Mouse (Mus musculus): ENCODE measurements around the gene Cenpe. TPM values are rescaled to one million over a fixed set of nuclear protein-coding genes. Genes with fewer than 3 reads are reported as not detected.

The Cenpe gene
- polyA plus RNA-seq, 1 experiment from 2014 or later = 6.3 TPM

DNA sequence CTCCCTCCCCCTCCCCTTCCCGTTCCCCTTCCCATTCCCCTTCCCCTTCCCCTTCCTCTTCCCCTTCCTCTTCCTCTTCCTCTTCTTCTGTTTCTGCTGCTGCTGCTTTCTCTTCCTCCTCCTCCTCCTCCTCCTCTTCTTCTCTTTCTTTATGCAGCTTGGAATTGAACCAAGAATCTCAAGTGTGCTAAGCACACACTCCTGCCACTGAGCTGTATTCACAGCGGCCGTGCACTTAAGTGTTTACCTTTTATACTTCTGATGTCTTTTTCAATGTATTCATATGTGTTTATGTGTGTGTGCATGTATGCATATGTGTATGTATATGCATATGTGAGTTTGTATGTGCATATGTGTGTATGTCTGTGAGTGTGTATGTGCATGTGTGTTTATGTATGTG, 73.5 kb downstream of the Cenpe start:
- no peaks in the 10 kb centered on the region for H3K9me3 ChIP-seq
- no peak overlapping the region for H3K9ac ChIP-seq
- no peak overlapping the region for H3K4me2 ChIP-seq
- peaks cover under 1% of the 10 kb centered on the region; the same call in 1 of the 2 replicates for H3K4me1 ChIP-seq (replicated peaks)
- 83% methylated on average over 3 of the region's 3 CpGs for WGBS
- no peak overlapping the region for H3K27ac ChIP-seq
- H3K4me3 ChIP-seq = no peak overlapping the region
- no peaks in the 10 kb centered on the region for H3K36me3 ChIP-seq
- H3K27me3 ChIP-seq = no peaks in the 10 kb centered on the region
- ATAC-seq (ENCODE audit: low FRiP score) = no peak

DNA sequence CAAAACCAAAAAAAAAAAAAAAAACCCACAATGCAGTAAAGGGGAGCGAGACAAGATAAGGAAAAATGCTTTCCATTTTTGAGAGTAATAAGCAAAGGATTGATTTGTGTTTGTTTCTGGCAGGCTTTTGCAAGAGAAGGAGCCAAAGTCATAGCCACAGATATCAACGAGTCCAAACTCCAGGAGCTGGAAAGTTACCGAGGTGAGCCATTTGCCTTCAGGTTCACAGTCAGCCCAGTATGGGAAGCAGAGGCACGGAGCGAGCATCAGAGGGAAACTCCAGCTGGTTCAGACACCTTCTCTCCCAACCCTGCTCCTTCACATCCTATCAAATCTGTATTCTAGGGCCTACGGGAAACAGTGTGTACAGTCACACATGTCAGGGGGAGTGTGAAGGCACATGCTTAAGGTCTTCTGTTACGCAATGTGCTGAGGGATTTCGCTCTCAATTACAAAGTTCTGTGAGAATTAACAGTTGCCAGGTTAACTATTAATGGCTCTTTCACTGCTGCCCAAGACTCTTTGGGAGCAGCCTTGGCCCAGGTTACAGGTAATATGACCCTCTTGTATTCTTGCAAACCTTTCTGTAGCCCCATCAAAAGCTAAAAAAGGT, 75.9 kb downstream of the Cenpe start:
- H3K27ac ChIP-seq = no peak overlapping the region
- no peaks in the 10 kb centered on the region for H3K36me3 ChIP-seq
- 90% methylated on average over 8 of the region's 8 CpGs for WGBS
- no peaks in the 10 kb centered on the region for H3K9me3 ChIP-seq
- no peak overlapping the region for H3K4me3 ChIP-seq
- no peak for ATAC-seq (ENCODE audit: low FRiP score)
- H3K9ac ChIP-seq = no peak overlapping the region
- no peaks in the 10 kb centered on the region for H3K27me3 ChIP-seq
- no peaks in the 10 kb centered on the region for H3K4me1 ChIP-seq (replicated peaks)
- H3K4me2 ChIP-seq = no peak overlapping the region

DNA sequence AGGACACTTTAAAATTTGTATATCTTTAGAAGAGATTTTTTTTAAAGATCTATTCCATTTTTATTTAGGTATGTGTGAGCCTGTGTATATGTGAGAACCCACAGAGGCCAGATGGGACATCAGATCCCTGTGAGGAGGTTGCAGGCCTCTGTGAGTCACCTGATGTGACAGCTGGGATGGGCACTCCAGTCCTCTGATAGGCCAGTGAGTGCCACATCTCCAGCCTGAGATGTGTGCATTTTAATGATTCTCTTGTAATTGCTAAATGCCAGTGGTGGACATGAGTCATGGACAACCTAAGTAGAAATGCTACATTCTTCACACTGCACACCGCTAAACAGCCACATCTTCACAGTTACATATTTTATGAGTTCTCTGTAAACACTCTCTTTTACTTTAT, 76.8 kb downstream of the Cenpe start:
- Histone ChIP-seq H3K27me3 (no peaks in the 10 kb centered on the region), H3K4me1 (replicated peaks) (peaks cover 3% of the 10 kb centered on the region; the same call in 1 of the 2 replicates), H3K9ac (no peak overlapping the region), H3K4me2 (no peak overlapping the region), H3K27ac (no peak overlapping the region), H3K4me3 (no peak overlapping the region), H3K9me3 (no peaks in the 10 kb centered on the region), H3K36me3 (no peaks in the 10 kb centered on the region)
- 92% methylated on average over 1 of the region's 1 CpGs for whole genome bisulfite sequencing
- ATAC-seq (ENCODE audit: low FRiP score) = no peak

DNA sequence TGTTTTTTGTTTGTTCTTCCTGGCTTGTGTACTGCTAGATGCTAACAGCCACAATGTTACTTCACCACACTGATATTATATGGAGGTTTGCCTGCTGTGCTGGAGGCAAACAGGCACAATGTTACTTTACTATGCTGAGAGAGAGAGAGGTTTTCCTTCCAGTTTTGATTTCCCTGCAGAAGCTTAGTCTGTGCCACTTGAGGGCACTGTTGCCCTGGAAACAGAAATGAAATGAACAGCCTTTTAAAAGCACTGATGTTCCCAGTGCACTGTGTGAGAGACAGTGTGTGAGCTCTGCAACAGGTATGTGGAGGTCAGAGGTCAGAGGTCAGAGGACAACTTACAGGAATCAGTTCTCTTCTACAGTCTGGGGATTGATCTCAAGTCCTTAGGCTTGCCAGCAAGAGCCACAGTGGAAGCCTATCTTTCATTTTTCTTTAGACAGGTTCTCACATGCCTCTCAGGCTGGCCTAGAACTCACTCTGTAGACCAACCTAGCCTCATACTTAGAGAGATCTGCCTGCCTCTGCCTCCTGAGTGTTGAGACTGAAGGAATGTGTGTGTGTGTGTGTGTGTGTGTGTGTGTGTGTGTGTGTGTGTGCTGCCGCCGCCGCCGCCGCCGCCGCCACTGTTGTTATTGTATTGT, 78.0 kb downstream of the Cenpe start:
- no peak overlapping the region for H3K9ac ChIP-seq
- WGBS = 100% methylated on average over 5 of the region's 7 CpGs
- no peaks in the 10 kb centered on the region for H3K27me3 ChIP-seq
- no peak overlapping the region for H3K4me3 ChIP-seq
- H3K4me1 ChIP-seq (replicated peaks) = peaks cover 3% of the 10 kb centered on the region; the same call in 1 of the 2 replicates
- peak; percentile 83 for ATAC-seq (ENCODE audit: low FRiP score)
- no peaks in the 10 kb centered on the region for H3K9me3 ChIP-seq
- H3K36me3 ChIP-seq = no peaks in the 10 kb centered on the region
- no peak overlapping the region for H3K27ac ChIP-seq
- no peak overlapping the region for H3K4me2 ChIP-seq

DNA sequence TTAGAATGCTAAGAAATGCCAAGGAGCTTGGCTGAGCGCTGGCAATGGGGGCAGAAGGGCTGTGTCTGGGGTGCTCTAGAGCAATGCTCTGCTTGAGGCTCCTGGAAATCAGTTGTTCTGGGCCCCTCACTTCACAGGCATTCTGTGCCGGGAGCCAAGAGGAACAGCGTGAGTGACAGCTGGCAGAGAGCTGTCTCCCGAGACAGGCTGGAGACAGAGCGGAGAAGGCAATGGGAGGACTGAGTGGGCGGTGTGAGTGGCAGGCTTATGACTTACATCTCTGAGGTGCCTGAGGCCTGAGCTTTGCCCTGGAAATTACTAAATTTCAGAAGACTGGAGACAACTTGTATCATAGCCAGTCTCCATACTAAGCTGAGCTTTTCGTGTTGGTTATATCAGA, 81.4 kb downstream of the Cenpe start:
- H3K4me3 ChIP-seq = no peak overlapping the region
- no peak overlapping the region for H3K27ac ChIP-seq
- H3K4me2 ChIP-seq = no peak overlapping the region
- no peak overlapping the region for H3K9ac ChIP-seq
- peak; percentile 6; the same call in 1 of the 2 replicates for ATAC-seq (ENCODE audit: low FRiP score)
- H3K4me1 ChIP-seq (replicated peaks) = peaks cover 3% of the 10 kb centered on the region; the same call in 1 of the 2 replicates
- H3K9me3 ChIP-seq = no peaks in the 10 kb centered on the region
- no peaks in the 10 kb centered on the region for H3K36me3 ChIP-seq
- no peaks in the 10 kb centered on the region for H3K27me3 ChIP-seq
- 53% methylated on average over 7 of the region's 7 CpGs for WGBS

DNA sequence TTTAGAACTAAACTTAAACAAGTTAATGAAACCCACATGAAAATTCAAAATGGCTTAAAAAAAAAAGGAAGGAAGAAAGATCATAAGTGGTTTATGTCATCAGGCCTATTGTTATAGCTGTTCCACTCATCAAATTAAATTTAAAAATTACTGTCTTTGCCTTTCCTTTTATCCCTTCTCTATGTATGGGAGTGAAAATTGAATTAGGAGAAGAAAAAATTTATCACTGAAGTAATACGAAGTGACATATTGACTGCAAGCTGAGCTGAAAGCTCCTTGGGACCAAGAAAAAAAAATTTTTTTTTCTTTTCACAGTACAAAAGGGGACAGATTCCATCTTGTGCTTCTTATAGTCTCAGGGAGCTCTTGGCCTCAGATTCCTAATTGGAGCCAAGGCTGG, 83.2 kb downstream of the Cenpe start:
- Histone ChIP-seq H3K9ac (no peak overlapping the region), H3K4me1 (replicated peaks) (peaks cover 3% of the 10 kb centered on the region; the same call in 1 of the 2 replicates), H3K4me2 (no peak overlapping the region), H3K36me3 (no peaks in the 10 kb centered on the region), H3K4me3 (no peak overlapping the region), H3K9me3 (no peaks in the 10 kb centered on the region), H3K27ac (no peak overlapping the region), H3K27me3 (no peaks in the 10 kb centered on the region)
- 90% methylated on average over 1 of the region's 1 CpGs for WGBS
- ATAC-seq (ENCODE audit: low FRiP score) = no peak

DNA sequence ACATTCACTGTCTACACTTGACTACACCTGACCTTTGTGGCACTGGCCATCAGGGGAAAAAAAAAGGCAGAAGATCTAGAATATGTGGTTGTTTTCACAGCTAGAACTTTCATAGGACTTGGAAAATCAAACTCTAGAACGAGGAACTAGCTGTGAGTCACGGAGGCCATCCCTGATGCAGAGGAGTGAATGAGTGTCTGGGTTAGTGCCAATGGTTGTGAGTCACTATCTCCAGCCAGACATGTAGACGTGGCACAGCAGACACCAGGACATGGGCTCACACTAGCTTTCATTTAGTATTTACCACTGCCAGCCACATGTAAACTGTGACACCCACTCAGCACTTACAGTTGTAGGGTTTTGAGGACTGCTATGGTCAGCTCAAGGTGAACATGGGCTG, 86.2 kb downstream of the Cenpe start:
- H3K9ac ChIP-seq = no peak overlapping the region
- no peak overlapping the region for H3K4me2 ChIP-seq
- no peaks in the 10 kb centered on the region for H3K27me3 ChIP-seq
- no peak overlapping the region for H3K27ac ChIP-seq
- peaks cover 3% of the 10 kb centered on the region; the same call in 1 of the 2 replicates for H3K4me1 ChIP-seq (replicated peaks)
- no peaks in the 10 kb centered on the region for H3K9me3 ChIP-seq
- H3K4me3 ChIP-seq = no peak overlapping the region
- no peak for ATAC-seq (ENCODE audit: low FRiP score)
- WGBS = 89% methylated on average over 3 of the region's 3 CpGs
- H3K36me3 ChIP-seq = no peaks in the 10 kb centered on the region

DNA sequence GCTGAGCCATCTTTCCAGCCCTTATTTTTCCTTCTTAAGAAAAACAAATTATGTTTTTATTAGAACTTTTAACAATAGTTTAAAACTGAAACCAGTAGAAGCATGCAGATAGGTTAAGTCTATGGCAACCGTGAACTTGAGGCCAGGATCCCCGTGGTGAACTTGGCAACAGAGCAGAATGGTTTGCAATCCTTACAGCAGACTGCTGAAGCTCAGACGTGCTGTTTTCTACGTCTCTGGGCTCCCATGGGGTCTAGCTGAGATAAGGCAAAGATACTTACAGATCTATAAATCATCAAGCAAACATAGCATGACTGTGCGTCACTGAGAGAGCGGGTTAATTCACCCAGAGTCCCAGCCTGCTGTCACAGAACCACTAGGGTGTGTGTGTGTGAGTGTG, 87.7 kb downstream of the Cenpe start:
- H3K4me1 ChIP-seq (replicated peaks) = peaks cover 9% of the 10 kb centered on the region; the same call in 1 of the 2 replicates
- H3K4me2 ChIP-seq = no peak overlapping the region
- no peaks in the 10 kb centered on the region for H3K9me3 ChIP-seq
- 51% methylated on average over 6 of the region's 6 CpGs for WGBS
- H3K27ac ChIP-seq = no peak overlapping the region
- H3K4me3 ChIP-seq = no peak overlapping the region
- no peak overlapping the region for H3K9ac ChIP-seq
- ATAC-seq (ENCODE audit: low FRiP score) = no peak
- H3K27me3 ChIP-seq = no peaks in the 10 kb centered on the region
- H3K36me3 ChIP-seq = no peaks in the 10 kb centered on the region

DNA sequence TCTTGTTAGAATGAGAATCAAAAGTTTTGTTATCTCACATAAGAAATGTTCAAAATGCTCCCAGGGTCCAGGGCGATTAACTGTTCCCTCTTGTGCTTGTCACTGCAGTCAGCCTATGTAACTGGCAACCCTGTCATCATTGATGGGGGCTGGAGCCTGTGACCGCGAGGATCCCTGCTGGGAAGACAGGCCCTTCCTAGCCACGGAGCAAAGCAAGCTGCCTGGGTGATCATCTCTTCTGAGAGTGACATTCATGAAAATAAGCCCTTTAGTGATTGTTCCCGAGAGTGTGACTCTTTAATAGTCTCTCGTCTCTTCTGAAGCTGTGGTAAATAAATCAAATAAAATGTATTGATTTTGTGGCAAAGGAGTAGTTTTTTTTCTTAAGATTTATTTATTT, 91.7 kb downstream of the Cenpe start:
- Histone ChIP-seq H3K9me3 (no peaks in the 10 kb centered on the region), H3K27me3 (peaks cover 10% of the 10 kb centered on the region; the same call in 1 of the 2 replicates), H3K4me2 (no peak overlapping the region), H3K4me1 (replicated peaks) (peaks cover 19% of the 10 kb centered on the region), H3K9ac (no peak overlapping the region), H3K27ac (no peak overlapping the region), H3K4me3 (no peak overlapping the region), H3K36me3 (no peaks in the 10 kb centered on the region)
- WGBS = 10% methylated on average over 6 of the region's 6 CpGs
- ATAC-seq (ENCODE audit: low FRiP score) = no peak

DNA sequence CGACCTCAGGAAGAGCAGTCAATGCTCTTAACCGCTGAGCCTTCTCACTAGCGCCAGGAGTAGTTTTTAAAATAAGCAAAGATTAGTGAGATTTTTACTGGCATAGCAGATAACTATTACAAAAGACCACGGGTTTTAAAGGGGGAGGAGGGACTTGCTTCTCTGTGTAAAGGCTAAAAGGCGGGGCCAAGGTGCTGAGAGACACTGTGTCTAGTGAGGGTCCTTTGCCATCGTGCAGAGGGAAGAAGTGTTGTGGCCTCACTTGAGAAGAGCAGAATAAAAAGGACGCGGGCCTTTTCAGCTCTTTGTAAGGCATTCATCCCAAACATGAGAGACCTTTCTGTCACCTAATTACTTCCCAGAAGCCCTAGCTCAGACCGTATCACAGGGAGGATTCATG, 92.2 kb downstream of the Cenpe start:
- Histone ChIP-seq H3K9ac (no peak overlapping the region), H3K9me3 (no peaks in the 10 kb centered on the region), H3K4me2 (no peak overlapping the region), H3K4me1 (replicated peaks) (peaks cover 19% of the 10 kb centered on the region), H3K27ac (no peak overlapping the region), H3K36me3 (no peaks in the 10 kb centered on the region), H3K4me3 (no peak overlapping the region), H3K27me3 (peaks cover 10% of the 10 kb centered on the region; the same call in 1 of the 2 replicates)
- WGBS = 11% methylated on average over 9 of the region's 9 CpGs
- no peak for ATAC-seq (ENCODE audit: low FRiP score)

DNA sequence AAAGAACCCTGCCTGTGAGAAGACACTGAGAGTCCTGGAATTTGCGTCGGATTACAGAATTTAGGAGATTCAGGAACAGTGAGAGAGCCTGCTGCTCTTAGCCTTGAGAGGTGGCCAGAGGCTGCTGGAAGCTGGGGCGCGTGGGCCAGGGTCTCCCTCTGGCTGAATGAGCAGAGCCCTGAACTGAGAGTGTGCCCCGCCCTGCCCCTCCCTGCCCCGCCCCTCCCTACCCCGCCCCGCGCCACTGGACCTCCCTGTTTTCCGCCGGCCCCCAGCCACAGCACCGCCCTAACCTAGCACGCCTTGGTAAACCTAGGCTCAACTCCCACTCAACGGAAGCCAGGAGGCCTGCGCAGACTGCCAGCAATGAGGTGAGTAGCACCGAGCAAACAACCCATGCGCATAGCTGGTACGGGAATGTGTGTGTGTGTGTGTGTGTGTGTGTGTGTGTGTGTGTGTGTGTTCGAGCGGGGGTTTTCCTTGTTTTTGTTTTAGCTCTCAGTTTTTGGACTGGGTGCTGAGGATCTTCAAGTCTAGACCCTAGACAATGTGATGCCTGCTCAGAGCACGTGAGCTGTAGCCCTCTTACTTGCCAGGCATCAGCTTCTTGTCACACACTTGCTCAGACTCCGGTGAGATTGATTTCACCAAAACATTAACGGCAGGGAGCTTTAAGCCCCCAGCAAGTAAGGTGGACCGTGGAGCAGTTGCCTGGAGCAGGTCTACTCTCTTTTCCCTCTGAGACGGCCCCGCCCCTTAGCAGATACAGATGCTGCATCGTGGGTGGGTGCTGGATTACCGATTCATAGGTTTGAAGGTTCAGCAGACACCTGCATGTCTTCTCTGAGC, 95.3 kb downstream of the Cenpe start, which contains the start of gene Slc9b2:
TSS of gene Slc9b2 (plus strand) at position 290 of the 849 bp plus-strand sequence.
- Histone ChIP-seq H3K4me3 (peak within 1 kb of the TSS; percentile 36), H3K9me3 (no peaks in the 10 kb centered on the region), H3K4me1 (replicated peaks) (peaks cover 19% of the 10 kb centered on the region), H3K27me3 (peaks cover 10% of the 10 kb centered on the region; the same call in 1 of the 2 replicates), H3K4me2 (peak within 1 kb of the TSS; percentile 58), H3K9ac (peak within 1 kb of the TSS; percentile 43; the same call in 1 of the 2 replicates), H3K36me3 (no peaks in the 10 kb centered on the region), H3K27ac (no peak within 1 kb of the TSS)
- ATAC-seq (ENCODE audit: low FRiP score) = peak; percentile 87
- WGBS = 14% methylated on average over 28 of the region's 28 CpGs

DNA sequence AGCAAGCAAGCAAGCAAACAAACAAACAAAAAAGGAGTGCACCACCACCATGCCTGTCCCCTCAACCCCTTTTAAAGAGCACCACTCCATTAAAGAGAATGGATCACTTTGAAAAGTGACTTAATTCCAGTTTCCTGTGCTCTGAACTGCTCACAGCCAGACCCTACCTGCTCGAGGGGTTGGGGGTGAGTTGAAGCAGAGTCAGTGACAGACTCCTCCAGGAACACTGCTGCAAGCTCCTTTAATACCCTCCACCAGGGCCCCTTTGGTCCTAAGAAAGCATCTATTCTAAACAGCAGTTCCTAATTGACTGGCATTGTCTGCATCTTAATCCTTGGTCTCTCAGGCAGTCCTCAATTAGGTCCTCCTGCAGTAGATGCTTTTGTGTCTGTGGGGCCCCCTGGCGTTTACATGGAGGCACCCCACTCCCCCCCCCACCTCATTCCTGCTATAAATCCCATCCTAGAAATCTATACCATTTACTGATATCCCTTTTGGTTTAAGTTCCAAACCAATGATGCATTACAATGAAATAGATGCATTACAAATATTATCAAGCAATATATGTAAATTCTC, 100.7 kb downstream of the Cenpe start:
- H3K4me3 ChIP-seq = no peak overlapping the region
- H3K9ac ChIP-seq = no peak overlapping the region
- no peak overlapping the region for H3K27ac ChIP-seq
- 38% methylated on average over 2 of the region's 2 CpGs for WGBS
- peaks cover 2% of the 10 kb centered on the region; the same call in 1 of the 2 replicates for H3K4me1 ChIP-seq (replicated peaks)
- H3K27me3 ChIP-seq = 0 out of 2 replicates have a peak, but pooled peaks cover 2% of the 10 kb centered on the region
- H3K4me2 ChIP-seq = no peak overlapping the region
- no peaks in the 10 kb centered on the region for H3K9me3 ChIP-seq
- H3K36me3 ChIP-seq = no peaks in the 10 kb centered on the region
- ATAC-seq (ENCODE audit: low FRiP score) = no peak
